Mouse (Mus musculus) CD8-positive naive resting alpha-beta T cell, adult 2 months (primary cell): ENCODE results near the gene Trim40.

Experiments
- DNase-seq, 2 experiments: peaks; one replicate each; pipeline ENCODE4 v3.0.0; 2022; ENCODE audit warnings: low read depth in 2 of 2, low spot score in 2 of 2

Gene Trim40

GRCm38 (mm10) chr17:36840961-36841445 lies 48.9 kb downstream of the Trim40 start:
- no peak for DNase-seq

- no peak for DNase-seq
Observed at GRCm38 (mm10) chr17:36839931-36840330, 50.0 kb downstream of the Trim40 start.

- DNase-seq, result no peak
Observed at GRCm38 (mm10) chr17:36839001-36839400, 50.9 kb downstream of the Trim40 start.

- DNase-seq, result peak; percentile 95 to 98
Observed at GRCm38 (mm10) chr17:36836874-36837647, 52.9 kb downstream of the Trim40 start, which contains the start of gene Trim26. Gene Trim26, plus strand, starts transcription at chr17:36837134.

GRCm38 (mm10) chr17:36836427-36836812 lies 53.5 kb downstream of the Trim40 start:
- DNase-seq, result no peak

- DNase-seq, result peak; percentile 40 to 44
Observed at GRCm38 (mm10) chr17:36835591-36836426, 54.1 kb downstream of the Trim40 start.

GRCm38 (mm10) chr17:36832694-36833093 lies 57.2 kb downstream of the Trim40 start:
- no peak for DNase-seq
